Mouse (Mus musculus) myocyte (in vitro differentiated cells): ENCODE measurements around the gene Pam16. TPM values are rescaled to one million over a fixed set of nuclear protein-coding genes. Genes with fewer than 3 reads are reported as not detected.
A peak's percentile ranks its signal among the peaks of the same experiment; 100 is the strongest.

Experiments used
- H3K27me3 ChIP-seq: one replicate; pipeline ENCODE4 v1.6.1; 2011; ENCODE audit not compliant: control insufficient read depth, insufficient read depth, insufficient read length
- H3K36me3 ChIP-seq: one replicate; pipeline ENCODE4 v1.6.1; 2011; ENCODE audit not compliant: control insufficient read depth, insufficient read depth
- H3K4me2 ChIP-seq: one replicate; pipeline ENCODE4 v1.6.1; 2011; ENCODE audit warnings: low read depth, control low read depth
- H3K4me3 ChIP-seq: one replicate; pipeline ENCODE4 v1.5.1; 2011; ENCODE audit warnings: mild to moderate bottlenecking, control low read depth, moderate library complexity
- H3K79me2 ChIP-seq: one replicate; pipeline ENCODE4 v1.6.1; 2011; ENCODE audit not compliant: control insufficient read depth, insufficient read depth
- H3ac ChIP-seq: one replicate; pipeline ENCODE4 v1.6.1; 2011; ENCODE audit not compliant: control insufficient read depth, insufficient read length
- CEBPB ChIP-seq: IDR thresholded peaks from 2 replicates; pipeline ENCODE4 v1.6.1; 2011; ENCODE audit warnings: mild to moderate bottlenecking, moderate library complexity; ENCODE audit not compliant: poor library complexity, insufficient read depth, severe bottlenecking
- E2F4 ChIP-seq: IDR thresholded peaks from one replicate; pipeline ENCODE4 v1.6.1; 2011; ENCODE audit warnings: mild to moderate bottlenecking, control low read depth, moderate library complexity; ENCODE audit not compliant: insufficient read depth
- MAX ChIP-seq: IDR thresholded peaks from one replicate; pipeline ENCODE4 v1.6.1; 2011; ENCODE audit warnings: low read depth, mild to moderate bottlenecking, control low read depth
- MYOD1 ChIP-seq, 3 experiments: IDR thresholded peaks; one replicate each; pipeline ENCODE4 v1.6.1; 2011; ENCODE audit warnings: control low read depth in 2 of 3, low read depth in 2 of 3, mild to moderate bottlenecking in 2 of 3, moderate library complexity in 1 of 3; ENCODE audit not compliant: insufficient read length in 2 of 3, control insufficient read depth in 1 of 3
- MYOG ChIP-seq, 3 experiments: IDR thresholded peaks; one replicate each; pipeline ENCODE4 v1.6.1; 2011; ENCODE audit warnings: control low read depth in 2 of 3, low read depth in 2 of 3, mild to moderate bottlenecking in 2 of 3; ENCODE audit not compliant: insufficient read length in 2 of 3, control insufficient read depth in 1 of 3, insufficient read depth in 1 of 3
- POLR2A ChIP-seq: IDR thresholded peaks from one replicate; pipeline ENCODE4 v1.6.1; 2011; ENCODE audit warnings: low read depth, mild to moderate bottlenecking, control low read depth, moderate library complexity; ENCODE audit not compliant: insufficient read length
- POLR2AphosphoS2 ChIP-seq: IDR thresholded peaks from one replicate; pipeline ENCODE4 v1.6.1; 2011; ENCODE audit warnings: low read depth, control low read depth; ENCODE audit not compliant: insufficient read length
- REST ChIP-seq: IDR thresholded peaks from one replicate; pipeline ENCODE4 v1.6.1; 2011; ENCODE audit warnings: mild to moderate bottlenecking, control low read depth, moderate library complexity; ENCODE audit not compliant: insufficient read depth, insufficient read length
- SRF ChIP-seq: IDR thresholded peaks from one replicate; pipeline ENCODE4 v1.6.1; 2011; ENCODE audit warnings: low read depth; ENCODE audit not compliant: control insufficient read depth, insufficient read length
- TCF12 ChIP-seq: IDR thresholded peaks from one replicate; pipeline ENCODE4 v1.6.1; 2011; ENCODE audit warnings: mild to moderate bottlenecking, control low read depth; ENCODE audit not compliant: poor library complexity, insufficient read depth, severe bottlenecking
- TCF3 ChIP-seq: IDR thresholded peaks from one replicate; pipeline ENCODE4 v1.6.1; 2011; ENCODE audit warnings: low read depth, control low read depth; ENCODE audit not compliant: insufficient read length
- USF1 ChIP-seq: IDR thresholded peaks from one replicate; pipeline ENCODE4 v1.6.1; 2011; ENCODE audit warnings: low read depth, mild to moderate bottlenecking, control low read depth, moderate library complexity
- polyA plus RNA-seq: library from polyadenylated mRNA; unstranded; fragments of >200 nt; fragmentation: generic; extraction: Trizol; gene quantifications from one replicate; pipeline ENCODE4 v1.2.1, GENCODE M21; 2012; ENCODE audit warnings: missing spikeins

The Pam16 gene
- polyA plus RNA-seq, 1 experiment: 98.6 TPM

GRCm38 (mm10) chr16:4647651-4648141 is 22.9 kb upstream of the Pam16 start:
- no peak for TF ChIP-seq TCF3
- TF ChIP-seq TCF12: no peak
- peak; percentile 8 for TF ChIP-seq POLR2AphosphoS2
- TF ChIP-seq USF1: peak; percentile 13
- TF ChIP-seq MAX: no peak
- peaks cover 18% of the 10 kb centered on the region for H3K36me3 ChIP-seq
- no peak overlapping the region for H3K4me3 ChIP-seq
- H3K79me2 ChIP-seq: peaks cover 63% of the 10 kb centered on the region
- no peaks in the 10 kb centered on the region for H3K27me3 ChIP-seq
- peak overlapping the region; percentile 64 for H3K4me2 ChIP-seq
- H3ac ChIP-seq: no peak overlapping the region

- Histone ChIP-seq H3K79me2 (peaks cover 71% of the 10 kb centered on the region), H3K4me3 (no peak overlapping the region), H3K27me3 (no peaks in the 10 kb centered on the region), H3K36me3 (peaks cover 9% of the 10 kb centered on the region), H3K4me2 (peak overlapping the region; percentile 64), H3ac (no peak overlapping the region)
- no peak for TF ChIP-seq REST
- peak; percentile 30 for TF ChIP-seq POLR2AphosphoS2
These were observed 22.0 kb upstream of the Pam16 start for GRCm38 (mm10) chr16:4646831-4647230.

- no peak overlapping the region for H3ac ChIP-seq
- TF ChIP-seq TCF12 (no peak), MYOD1 (IDR thresholded peaks at IDR 0.05; ENCODE audit: control insufficient read depth in 1 of 3, insufficient read length in 2 of 3, low read depth in 2 of 3) (no peak), POLR2A (peak; percentile 10)
- H3K36me3 ChIP-seq: peaks cover 7% of the 10 kb centered on the region
- H3K27me3 ChIP-seq: no peaks in the 10 kb centered on the region
- no peak overlapping the region for H3K4me3 ChIP-seq
- peaks cover 74% of the 10 kb centered on the region for H3K79me2 ChIP-seq
- peak overlapping the region; percentile 64 for H3K4me2 ChIP-seq
These were observed 21.1 kb upstream of the Pam16 start for GRCm38 (mm10) chr16:4645867-4646266.

GRCm38 (mm10) chr16:4643670-4644419 is 19.1 kb upstream of the Pam16 start:
- Histone ChIP-seq H3K4me2 (peak overlapping the region; percentile 90), H3ac (peak overlapping the region; percentile 1), H3K27me3 (no peaks in the 10 kb centered on the region), H3K4me3 (peak overlapping the region; percentile 61), H3K36me3 (no peaks in the 10 kb centered on the region), H3K79me2 (peaks cover 70% of the 10 kb centered on the region)
- TF ChIP-seq POLR2AphosphoS2: peak; percentile 48
- peak; percentile 24 for TF ChIP-seq TCF12
- TF ChIP-seq CEBPB: no peak
- peak in 1 of 3 experiments; percentile 72 for TF ChIP-seq MYOG (IDR thresholded peaks at IDR 0.05; ENCODE audit: control insufficient read depth in 1 of 3, insufficient read depth in 1 of 3, insufficient read length in 2 of 3, low read depth in 2 of 3)
- no peak for TF ChIP-seq POLR2A
- TF ChIP-seq MYOD1 (IDR thresholded peaks at IDR 0.05; ENCODE audit: control insufficient read depth in 1 of 3, insufficient read length in 2 of 3, low read depth in 2 of 3): peak in 1 of 3 experiments; percentile 50
- no peak for TF ChIP-seq MAX
- peak; percentile 36 for TF ChIP-seq USF1
- no peak for TF ChIP-seq REST
- no peak for TF ChIP-seq TCF3

- Histone ChIP-seq H3ac (peak overlapping the region; percentile 1), H3K36me3 (no peaks in the 10 kb centered on the region), H3K4me2 (peak overlapping the region; percentile 90), H3K4me3 (peak overlapping the region; percentile 61), H3K27me3 (no peaks in the 10 kb centered on the region), H3K79me2 (peaks cover 62% of the 10 kb centered on the region)
- TF ChIP-seq MYOD1 (IDR thresholded peaks at IDR 0.05; ENCODE audit: control insufficient read depth in 1 of 3, insufficient read length in 2 of 3, low read depth in 2 of 3) (peak in 2 of 3 experiments; percentile 68 to 97), POLR2A (peak; percentile 29), TCF3 (no peak), MYOG (IDR thresholded peaks at IDR 0.05; ENCODE audit: control insufficient read depth in 1 of 3, insufficient read depth in 1 of 3, insufficient read length in 2 of 3, low read depth in 2 of 3) (peak in 2 of 3 experiments; percentile 57 to 90), TCF12 (peak; percentile 14), POLR2AphosphoS2 (peak; percentile 79), MAX (no peak)
These were observed 18.1 kb upstream of the Pam16 start for GRCm38 (mm10) chr16:4642937-4643336.

- H3K4me2 ChIP-seq: peak overlapping the region; percentile 90
- no peak for TF ChIP-seq MAX
- TF ChIP-seq POLR2AphosphoS2: no peak
- peak; percentile 11 for TF ChIP-seq POLR2A
- TF ChIP-seq MYOD1 (IDR thresholded peaks at IDR 0.05; ENCODE audit: control insufficient read depth in 1 of 3, insufficient read length in 2 of 3, low read depth in 2 of 3): peak in 1 of 3 experiments; percentile 63
- no peak for TF ChIP-seq SRF
- TF ChIP-seq USF1: peak; percentile 93
- TF ChIP-seq REST: no peak
- peak in 1 of 3 experiments; percentile 65 for TF ChIP-seq MYOG (IDR thresholded peaks at IDR 0.05; ENCODE audit: control insufficient read depth in 1 of 3, insufficient read depth in 1 of 3, insufficient read length in 2 of 3, low read depth in 2 of 3)
- TF ChIP-seq TCF12: no peak
- no peak for TF ChIP-seq TCF3
- TF ChIP-seq E2F4: no peak
- TF ChIP-seq CEBPB: no peak
- H3K79me2 ChIP-seq: peaks cover 60% of the 10 kb centered on the region
- peak overlapping the region; percentile 61 for H3K4me3 ChIP-seq
- no peaks in the 10 kb centered on the region for H3K36me3 ChIP-seq
- H3ac ChIP-seq: no peak overlapping the region
- H3K27me3 ChIP-seq: no peaks in the 10 kb centered on the region
These were observed 17.4 kb upstream of the Pam16 start for GRCm38 (mm10) chr16:4642190-4642589.
